24 mouse cellular contexts compared by ENCODE assay signal in the genomic region with DNA sequence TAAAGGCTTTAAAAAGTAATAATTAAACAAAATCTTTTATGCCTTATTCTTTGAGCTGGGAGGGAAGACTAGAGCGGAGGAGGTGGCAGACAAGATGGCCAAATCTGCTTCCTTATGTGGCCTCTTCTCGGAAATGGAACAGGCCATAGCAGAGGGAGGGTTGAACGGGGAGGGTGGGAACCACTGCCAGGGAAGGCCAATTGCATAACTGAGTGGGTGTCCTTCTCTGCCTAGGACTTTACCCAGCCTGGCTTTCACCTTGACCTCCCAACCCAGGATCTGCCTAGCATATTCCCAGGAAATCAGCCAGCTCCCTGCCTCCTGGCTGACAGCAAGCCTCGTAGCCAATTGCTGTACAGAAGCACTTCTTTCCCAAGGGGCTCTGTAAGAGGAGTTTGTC. TPM values are rescaled to one million over a fixed set of nuclear protein-coding genes. Genes with fewer than 3 reads are reported as not detected.
DNase-seq lines count a peak whose midpoint lies in the region; ATAC-seq and TF ChIP-seq lines count a peak whose summit lies in the region.
"Had no signal": no experiment of that assay in that cellular context is flagged by ENCODE, and none has a peak within 500 bp of the region (broad histone marks: within the 10 kb centered on the region; RNA-seq: fewer than 3 reads in every experiment).

No protein-coding gene starts in this region.

- no peaks in the 10 kb centered on the region for H3K9me3 ChIP-seq in kidney, embryonic 15.5 days (replicated peaks)
- no peaks in the 10 kb centered on the region for H3K9me3 ChIP-seq in liver, postnatal 0 days (ENCODE audit: low read length)
- H3K9me3 ChIP-seq: neural tube, embryonic 15.5 days had no signal

- no peak for TF ChIP-seq CTCF in liver, postnatal 0 days (IDR thresholded peaks at IDR 0.05; ENCODE audit: low read depth)

- intact Hi-C loops in gastrocnemius, postnatal 36 days (cut with DNase I), result no loop called here
- intact Hi-C loops in heart, postnatal 14 days (cut with DNase I), result no loop called here

- no peak for TF ChIP-seq EP300 in liver, postnatal 0 days (IDR thresholded peaks at IDR 0.05; ENCODE audit: low read depth)

- H3K4me3 ChIP-seq in kidney, embryonic 15.5 days (replicated peaks), result no peak overlapping the region
- no peak overlapping the region for H3K4me3 ChIP-seq in liver, postnatal 0 days (ENCODE audit: low read depth, low read length)
- H3K4me3 ChIP-seq: embryonic facial prominence, embryonic 10.5 days; erythroblast, embryonic 14.5 days; heart, embryonic 10.5 days; neural tube, embryonic 15.5 days had no signal

- DNase-seq in frontal cortex, postnatal 10 days (ENCODE audit: low spot score in 2 of 2), result no peak
- DNase-seq in ovary, postnatal 36 days (ENCODE audit: low spot score), result peak; percentile 17
- no peak for DNase-seq in ovary, postnatal 10 days (ENCODE audit: low spot score)
- peak; percentile 50 for DNase-seq in liver, postnatal 0 days
- no peak for DNase-seq in gastrocnemius, postnatal 36 days
- DNase-seq in heart, postnatal 14 days, result no peak
- DNase-seq: cerebellum, adult 11 months; cerebellum, postnatal 25 days; heart, postnatal 36 days had no signal

- no peaks in the 10 kb centered on the region for H3K36me3 ChIP-seq in kidney, embryonic 15.5 days
- H3K36me3 ChIP-seq in liver, postnatal 0 days (replicated peaks; ENCODE audit: insufficient read depth, low read length), result no peaks in the 10 kb centered on the region
- H3K36me3 ChIP-seq: embryonic facial prominence, embryonic 10.5 days; heart, embryonic 10.5 days; neural tube, embryonic 15.5 days had no signal

- ATAC-seq in frontal cortex, adult (ENCODE audit: low TSS enrichment), result peak; percentile 38; the same call in 1 of the 2 replicates
- ATAC-seq in kidney, embryonic 15.5 days (replicated peaks; ENCODE audit: low FRiP score), result peak; percentile 59
- ATAC-seq in liver, postnatal 0 days, result peak; percentile 76
- ATAC-seq: forebrain, embryonic 16.5 days; hindbrain, embryonic 16.5 days; lung, postnatal 0 days had no signal

- H3K4me2 ChIP-seq in kidney, embryonic 15.5 days, result no peak overlapping the region
- no peak overlapping the region for H3K4me2 ChIP-seq in liver, postnatal 0 days (ENCODE audit: low read depth, low read length)
- H3K4me2 ChIP-seq: neural tube, embryonic 15.5 days had no signal

- H3K9ac ChIP-seq in kidney, embryonic 15.5 days, result no peak overlapping the region
- no peak overlapping the region for H3K9ac ChIP-seq in liver, postnatal 0 days (replicated peaks)
- H3K9ac ChIP-seq: neural tube, embryonic 15.5 days had no signal

- peak overlapping the region; percentile 45 for H3K27ac ChIP-seq in kidney, embryonic 15.5 days
- peak overlapping the region; percentile 84 for H3K27ac ChIP-seq in liver, postnatal 0 days (ENCODE audit: low read depth)
- H3K27ac ChIP-seq: embryonic facial prominence, embryonic 10.5 days; heart, embryonic 10.5 days; neural tube, embryonic 15.5 days had no signal

- H3K27me3 ChIP-seq in kidney, embryonic 15.5 days, result no peaks in the 10 kb centered on the region
- H3K27me3 ChIP-seq in liver, postnatal 0 days (ENCODE audit: insufficient read depth, low read length), result no peaks in the 10 kb centered on the region
- H3K27me3 ChIP-seq: neural tube, embryonic 15.5 days had no signal

- H3K4me1 ChIP-seq in kidney, embryonic 15.5 days, result 0 out of 2 replicates have a peak, but pooled peaks cover 4% of the 10 kb centered on the region
- peaks cover 6% of the 10 kb centered on the region; the same call in 1 of the 2 replicates for H3K4me1 ChIP-seq in liver, postnatal 0 days (ENCODE audit: insufficient read depth)
- H3K4me1 ChIP-seq: embryonic facial prominence, embryonic 10.5 days; heart, embryonic 10.5 days; neural tube, embryonic 15.5 days had no signal

- 57% methylated on average over 4 of the region's 4 CpGs for WGBS in kidney, embryonic 15.5 days
- 59% methylated on average over 4 of the region's 4 CpGs for WGBS in liver, postnatal 0 days (ENCODE audit: insufficient replicate concordance)

RNA-seq across cellular contexts. Expression of gene Serpina1e, which starts 4.5 kb away (rescaled TPM):
- polyA plus RNA-seq in kidney, embryonic 15.5 days (2015; fragmentation: Nextera tagmentation; extraction: Ambion mirVana), result 1.7 and 2.7 TPM in 2 replicates
- 4,259 and 4,481 TPM in 2 replicates for polyA plus RNA-seq in liver, postnatal 0 days (2015; fragmentation: Nextera tagmentation; extraction: Ambion mirVana)
- not detected for total RNA-seq in gastrocnemius, postnatal 36 days (2021)
- total RNA-seq in heart, postnatal 14 days (2021), result not detected
- total RNA-seq: left cerebral cortex, adult 18-20 months; megakaryocyte-erythroid progenitor cell, adult 5-6 weeks; monocyte, adult 5-6 weeks had no signal
- polyA plus RNA-seq: embryonic facial prominence, embryonic 10.5 days; erythroblast, embryonic 14.5 days; forebrain, embryonic 16.5 days; hindbrain, embryonic 16.5 days; limb, embryonic 11.5 days had no signal

RNA-seq across cellular contexts. Expression of gene Serpina11, which starts 26.5 kb away (rescaled TPM):
- 0.50 TPM in 1 of 2 replicates, not detected in the other for polyA plus RNA-seq in kidney, embryonic 15.5 days (2015; fragmentation: Nextera tagmentation; extraction: Ambion mirVana)
- 224 and 244 TPM in 2 replicates for polyA plus RNA-seq in liver, postnatal 0 days (2015; fragmentation: Nextera tagmentation; extraction: Ambion mirVana)
- total RNA-seq in gastrocnemius, postnatal 36 days (2021), result not detected
- not detected for total RNA-seq in heart, postnatal 14 days (2021)
- total RNA-seq: gastrocnemius, adult 8-10 months; heart, postnatal 36 days; left cerebral cortex, adult 18-20 months; megakaryocyte-erythroid progenitor cell, adult 5-6 weeks had no signal
- polyA plus RNA-seq: embryonic facial prominence, embryonic 10.5 days; erythroblast, embryonic 14.5 days; forebrain, embryonic 16.5 days; hindbrain, embryonic 16.5 days; limb, embryonic 11.5 days; lung, postnatal 0 days; neural tube, embryonic 15.5 days; urinary bladder, adult 2 months had no signal

RNA-seq across cellular contexts. Expression of gene Serpina9, which starts 50.3 kb away (rescaled TPM):
- not detected in 2 replicates for polyA plus RNA-seq in kidney, embryonic 15.5 days (2015; fragmentation: Nextera tagmentation; extraction: Ambion mirVana)
- 0.05 and 0.06 TPM in 2 replicates for polyA plus RNA-seq in liver, postnatal 0 days (2015; fragmentation: Nextera tagmentation; extraction: Ambion mirVana)
- not detected for total RNA-seq in gastrocnemius, postnatal 36 days (2021)
- under 1 TPM in 1 of 2 experiments, not detected in 1; 0.07 TPM for total RNA-seq in heart, postnatal 14 days (2021)
- total RNA-seq: gastrocnemius, adult 8-10 months; heart, postnatal 36 days; megakaryocyte-erythroid progenitor cell, adult 5-6 weeks; monocyte, adult 5-6 weeks had no signal
- polyA plus RNA-seq: embryonic facial prominence, embryonic 10.5 days; erythroblast, embryonic 14.5 days; forebrain, embryonic 16.5 days; limb, embryonic 11.5 days; neural tube, embryonic 15.5 days; urinary bladder, adult 2 months had no signal

RNA-seq across cellular contexts. Expression of gene Serpina1c, which starts 58.6 kb away (rescaled TPM):
- polyA plus RNA-seq in kidney, embryonic 15.5 days (2015; fragmentation: Nextera tagmentation; extraction: Ambion mirVana), result 2.3 and 2.6 TPM in 2 replicates
- 1,386 and 1,402 TPM in 2 replicates for polyA plus RNA-seq in liver, postnatal 0 days (2015; fragmentation: Nextera tagmentation; extraction: Ambion mirVana)
- total RNA-seq in gastrocnemius, postnatal 36 days (2021), result under 1 TPM in 1 of 2 experiments, not detected in 1; 0.43 TPM
- total RNA-seq in heart, postnatal 14 days (2021), result not detected
- total RNA-seq: heart, postnatal 36 days; left cerebral cortex, adult 18-20 months; megakaryocyte-erythroid progenitor cell, adult 5-6 weeks; monocyte, adult 5-6 weeks had no signal
- polyA plus RNA-seq: embryonic facial prominence, embryonic 10.5 days; erythroblast, embryonic 14.5 days; forebrain, embryonic 16.5 days; hindbrain, embryonic 16.5 days; limb, embryonic 11.5 days; urinary bladder, adult 2 months had no signal

Comparison
In these comparisons a context has a peak if more than half of its experiments do, and no peak if none do; other contexts are left out.
1. DNase-seq: peak in ovary, postnatal 36 days (single experiment) and liver, postnatal 0 days (single experiment); none in frontal cortex, postnatal 10 days (0 of 2), ovary, postnatal 10 days (single experiment), gastrocnemius, postnatal 36 days (0 of 2) and heart, postnatal 14 days (0 of 2).
2. Peak in every context shown above with its lines, with median percentiles within 50 percentile points of each other: ATAC-seq.